Mouse (Mus musculus) thymus, adult 2 months (tissue): ENCODE measurements around the gene Sfmbt2.

ENCODE experiments used
- CTCF ChIP-seq: fragments of 200-500 bp; IDR thresholded peaks from 2 replicates; pipeline ENCODE4 v1.5.1; 2012; ENCODE audit warnings: mild to moderate bottlenecking, control low read depth, low read length, moderate library complexity, borderline replicate concordance; ENCODE audit not compliant: control insufficient read depth, poor library complexity, insufficient read depth; ENCODE audit errors: extremely low read depth
- POLR2A ChIP-seq: fragments of 200-500 bp; IDR thresholded peaks from 2 replicates; pipeline ENCODE4 v1.6.1; 2012; ENCODE audit warnings: mild to moderate bottlenecking, low read length, control low read depth, moderate library complexity; ENCODE audit not compliant: control insufficient read depth, poor library complexity, insufficient read depth; ENCODE audit errors: extremely low read depth

DNA sequence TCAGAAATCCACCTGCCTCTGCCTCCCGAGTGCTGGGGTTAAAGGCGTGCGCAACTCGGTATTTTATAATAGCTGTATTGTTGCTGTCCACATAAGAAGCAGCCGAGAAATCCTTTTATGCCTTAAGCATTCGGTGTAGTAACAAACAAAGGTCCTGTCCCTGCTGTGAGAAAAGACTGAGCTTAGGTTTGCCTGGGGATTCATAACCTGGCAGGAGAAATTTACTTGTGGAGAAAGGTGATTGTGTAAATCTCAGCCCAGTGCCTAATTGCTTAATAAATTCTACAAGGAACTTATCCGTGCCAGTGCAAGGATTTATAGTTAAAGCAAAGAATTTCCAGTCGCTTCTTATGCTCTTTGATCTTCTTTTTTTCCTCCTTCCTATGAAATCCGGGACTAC is 71.5 kb downstream of the Sfmbt2 start:
- no peak for TF ChIP-seq POLR2A
- TF ChIP-seq CTCF, result no peak
